Mouse (Mus musculus): Measurements from ENCODE around the gene Atg4d. TPM values are rescaled to one million over a fixed set of nuclear protein-coding genes. Genes with fewer than 3 reads are reported as not detected.
"Not testable (repeated sequence)": the region's sequence is repeated elsewhere in the genome, so short reads cannot be mapped to it uniquely, and the experiment has no call there.

Gene Atg4d
- total RNA-seq, 2 experiments from 2014 or later, result 39.1 to 40.0 TPM

DNA sequence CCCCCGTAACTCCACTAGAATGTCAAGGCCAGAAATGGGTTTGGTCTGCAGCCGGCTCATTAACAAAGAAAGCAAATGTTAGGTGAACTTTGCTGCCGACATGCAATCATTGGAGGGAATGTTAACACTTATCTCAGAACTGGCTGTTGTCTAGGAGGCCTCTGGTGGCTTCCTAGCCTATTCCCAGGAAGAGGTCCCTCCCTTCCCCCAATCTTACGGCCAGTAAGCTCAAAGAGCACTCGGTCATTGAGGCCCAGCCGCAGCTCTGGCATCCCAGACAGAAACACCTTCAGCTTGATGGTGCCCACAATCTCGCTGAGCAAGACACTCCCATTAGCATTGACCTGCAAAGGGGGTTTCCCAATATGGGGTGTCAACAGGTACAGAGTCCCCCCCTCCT lies 40.0 kb downstream of the Atg4d start:
- no peak for DNase-seq (ENCODE audit: extremely low spot score in 1 of 2, low spot score in 1 of 2)

- no peak for DNase-seq (ENCODE audit: extremely low spot score in 1 of 2, low spot score in 1 of 2)
Measured at GRCm38 (mm10) chr9:21309150-21309741, 44.2 kb downstream of the Atg4d start.

- DNase-seq (ENCODE audit: extremely low spot score in 1 of 2, low spot score in 1 of 2), result no peak
Measured at GRCm38 (mm10) chr9:21311695-21312094, 46.6 kb downstream of the Atg4d start.

DNA sequence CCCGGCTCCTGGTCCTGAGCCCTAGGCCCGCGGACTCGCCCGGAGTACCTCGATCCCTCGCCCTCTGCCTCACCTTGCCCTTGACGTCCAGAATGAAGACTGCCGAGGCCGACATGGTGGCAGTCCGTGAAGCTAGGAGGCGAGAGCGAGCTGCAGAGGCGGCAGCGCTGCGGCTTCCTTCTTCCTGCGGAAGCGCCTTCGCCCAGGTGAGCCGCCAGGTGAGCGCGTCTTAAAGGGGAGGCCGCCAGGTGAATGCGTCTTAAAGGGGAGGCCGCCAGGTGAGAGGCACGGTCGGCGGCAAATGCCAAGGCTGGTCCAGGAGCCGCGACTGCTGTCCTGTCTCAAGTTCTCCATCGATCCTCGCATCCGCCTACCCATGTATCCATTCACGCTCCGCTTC lies 47.0 kb downstream of the Atg4d start, which contains the start of gene Ap1m2:
Gene Ap1m2 (minus strand): TSS at position 204 of the 400 bp plus-strand sequence.
- DNase-seq (ENCODE audit: extremely low spot score in 1 of 2, low spot score in 1 of 2), result no peak

DNA sequence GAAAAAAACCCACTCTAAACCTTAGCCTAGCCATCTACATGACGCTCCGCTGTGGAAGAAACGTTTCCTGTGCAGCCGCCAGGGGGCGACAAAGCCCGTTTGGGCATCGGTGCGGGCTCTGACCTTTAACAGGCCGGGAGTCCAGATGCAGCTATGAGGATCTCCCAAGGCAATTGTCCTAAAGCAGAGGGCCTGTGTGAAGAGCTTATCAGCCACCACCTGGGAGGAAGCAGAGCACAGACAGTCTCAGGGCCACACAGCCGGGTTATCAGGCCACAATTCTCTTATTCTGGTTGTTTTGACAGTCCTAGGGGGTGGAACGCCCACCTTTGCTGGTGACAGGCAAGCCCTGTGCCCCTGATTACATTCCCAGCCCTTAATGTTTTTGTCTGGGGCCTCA lies 48.3 kb downstream of the Atg4d start:
- DNase-seq (ENCODE audit: extremely low spot score in 1 of 2, low spot score in 1 of 2), result peak; percentile 71 to 94

GRCm38 (mm10) chr9:21314367-21315140 lies 49.5 kb downstream of the Atg4d start:
- no peak for DNase-seq (ENCODE audit: extremely low spot score in 1 of 2, low spot score in 1 of 2)

DNA sequence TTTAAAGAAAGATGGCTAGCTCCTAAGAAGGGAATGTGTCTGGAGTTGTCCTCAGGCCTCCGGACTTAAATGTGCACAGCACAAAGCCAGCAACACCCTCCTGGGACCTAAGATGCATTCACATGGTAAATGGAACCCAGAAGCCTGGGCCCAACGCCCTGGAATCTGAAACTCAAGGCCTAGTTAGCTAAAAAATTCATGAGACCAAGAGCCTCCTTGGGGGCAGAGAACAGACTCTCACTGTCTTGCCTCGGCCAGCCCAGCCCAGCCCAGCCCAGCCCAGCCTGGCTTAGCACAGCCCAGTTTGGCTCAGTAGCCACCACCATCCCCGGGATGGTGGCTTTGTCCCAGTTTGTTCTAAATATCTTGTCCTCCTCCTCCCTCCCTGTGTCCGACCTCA lies 50.3 kb downstream of the Atg4d start:
- no peak for DNase-seq (ENCODE audit: extremely low spot score in 1 of 2, low spot score in 1 of 2)

DNA sequence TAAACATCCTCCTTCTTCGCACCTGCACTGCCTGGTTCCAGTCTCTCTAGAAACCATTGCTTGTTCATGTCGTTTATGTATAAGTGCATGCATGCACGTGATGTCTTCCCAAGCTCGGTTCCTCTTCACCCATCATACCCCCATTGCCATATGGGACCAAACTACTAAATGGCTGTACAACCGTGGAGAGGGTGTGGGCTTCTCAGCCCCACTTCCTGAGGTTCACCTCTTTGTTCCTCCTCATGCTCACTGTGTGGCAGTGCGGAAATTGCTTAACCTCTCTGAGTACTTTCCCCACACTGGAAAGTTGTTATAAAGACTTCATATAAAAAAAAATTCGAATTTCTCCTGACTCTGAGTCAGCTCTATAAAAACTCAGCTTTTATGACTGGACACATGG lies 51.6 kb downstream of the Atg4d start:
- DNase-seq (ENCODE audit: extremely low spot score in 1 of 2, low spot score in 1 of 2), result no peak

- no peak for DNase-seq (ENCODE audit: extremely low spot score in 1 of 2, low spot score in 1 of 2)
Measured at GRCm38 (mm10) chr9:21318792-21319191, 53.7 kb downstream of the Atg4d start.

- DNase-seq (ENCODE audit: extremely low spot score in 1 of 2, low spot score in 1 of 2), result no peak
Measured at GRCm38 (mm10) chr9:21319503-21319902, 54.4 kb downstream of the Atg4d start.

GRCm38 (mm10) chr9:21320280-21320618 lies 55.2 kb downstream of the Atg4d start:
- no peak for DNase-seq (ENCODE audit: extremely low spot score in 1 of 2, low spot score in 1 of 2)

DNA sequence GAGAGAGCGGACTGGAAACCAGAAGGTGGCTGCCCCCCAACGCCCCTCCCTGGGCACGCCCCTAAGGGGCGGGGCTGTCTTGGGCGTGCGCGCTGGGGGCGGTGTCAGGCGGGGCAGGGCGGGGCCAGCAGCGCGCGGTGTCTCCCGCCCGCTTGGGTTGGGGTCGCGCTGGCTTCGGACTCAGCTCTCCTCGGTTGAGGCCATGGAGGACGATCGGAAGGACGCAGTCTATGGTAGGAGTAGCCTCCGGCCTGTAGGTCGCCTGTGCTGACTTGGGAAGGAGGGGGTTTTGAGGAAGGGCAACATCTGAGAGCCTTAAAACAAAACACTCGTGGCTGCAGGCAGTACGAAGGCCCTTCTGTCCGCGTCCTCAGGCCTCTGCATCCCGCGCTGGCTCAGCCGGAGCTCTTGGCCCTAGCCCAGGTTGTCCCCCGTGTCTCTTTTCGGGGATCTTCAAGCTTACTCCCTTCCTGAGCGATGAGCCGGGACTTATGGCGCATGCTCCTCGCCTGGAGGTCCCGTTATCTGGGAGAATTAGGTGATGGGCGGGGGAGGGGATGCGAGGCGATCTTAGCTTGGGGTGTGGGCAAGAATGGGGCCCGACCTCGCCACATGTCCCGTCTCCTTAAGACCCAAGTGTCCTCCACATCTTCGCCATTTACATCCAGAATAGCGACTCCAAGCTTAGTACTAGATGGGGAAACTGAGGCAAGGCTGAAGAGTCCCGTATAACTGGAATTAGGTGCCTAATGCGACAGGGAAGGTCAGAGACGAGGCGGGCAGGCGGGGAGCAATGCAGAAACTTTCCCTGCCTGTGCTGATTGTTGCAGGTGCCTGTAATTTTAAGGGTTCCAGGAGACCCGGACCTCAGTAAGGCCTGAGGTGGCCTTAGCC lies 55.8 kb downstream of the Atg4d start, which contains the start of gene Slc44a2:
Gene Slc44a2 (plus strand): TSS at position 80 of the 894 bp plus-strand sequence.
- DNase-seq (ENCODE audit: extremely low spot score in 1 of 2, low spot score in 1 of 2), result peak; percentile 70 to 75

DNA sequence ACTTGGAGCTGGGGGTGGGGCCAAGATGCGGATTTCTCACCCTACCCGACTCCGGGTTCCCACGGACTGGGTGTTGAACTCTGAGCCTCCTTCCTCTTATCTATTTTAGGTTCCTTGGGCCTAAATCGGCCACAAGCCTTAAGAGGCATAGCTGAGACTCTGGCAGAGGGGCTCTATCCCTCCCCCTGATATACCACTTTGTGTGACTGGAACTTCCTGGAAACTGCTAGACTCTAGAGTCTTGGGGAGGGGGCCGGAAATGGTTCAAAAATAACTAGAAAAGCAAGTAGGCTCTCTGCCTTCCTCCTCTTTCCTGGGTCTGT lies 56.4 kb downstream of the Atg4d start:
- DNase-seq (ENCODE audit: extremely low spot score in 1 of 2, low spot score in 1 of 2), result no peak

- no peak for DNase-seq (ENCODE audit: extremely low spot score in 1 of 2, low spot score in 1 of 2)
Measured at GRCm38 (mm10) chr9:21322211-21322916, 57.3 kb downstream of the Atg4d start.

GRCm38 (mm10) chr9:21322917-21323297 lies 57.8 kb downstream of the Atg4d start:
- DNase-seq (ENCODE audit: extremely low spot score in 1 of 2, low spot score in 1 of 2), result not testable (repeated sequence)

DNA sequence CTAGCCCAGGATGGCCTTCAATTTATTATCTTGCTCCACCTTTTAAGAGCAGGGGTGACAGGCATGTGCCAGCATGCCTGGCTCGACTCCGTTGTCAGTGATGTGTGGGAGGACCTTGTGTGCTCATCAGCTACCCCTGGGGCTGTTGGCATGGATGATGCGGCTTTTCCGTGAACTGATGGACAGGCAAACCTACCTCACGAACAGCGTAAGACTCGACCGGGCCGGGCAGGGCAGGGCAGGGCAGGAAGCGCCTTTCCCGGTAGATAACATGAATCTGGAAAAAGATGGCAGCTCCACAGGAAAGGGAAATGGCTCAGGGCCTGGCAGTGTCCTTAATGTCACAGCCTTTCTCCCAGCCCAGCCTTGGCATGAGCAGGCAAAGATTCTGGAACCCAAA lies 59.2 kb downstream of the Atg4d start:
- DNase-seq (ENCODE audit: extremely low spot score in 1 of 2, low spot score in 1 of 2), result no peak

Other genes starting within 250 kb of the Atg4d start
- gene Icam1, start 249.3 kb upstream of the Atg4d start, total RNA-seq (2021), result 1 to 10 TPM; 2.1 to 2.7 TPM
- under 1 TPM; 0.84 to 0.87 TPM for gene Icam4, start 235.9 kb upstream of the Atg4d start, total RNA-seq (2021)
- 100 to 1,000 TPM; 389 to 394 TPM for gene Icam5, start 233.2 kb upstream of the Atg4d start, total RNA-seq (2021)
- gene Zglp1, start 198.2 kb upstream of the Atg4d start, total RNA-seq (2021), result under 1 TPM in 1 of 2 experiments, not detected in 1; 0.94 TPM
- gene Gm49373, start 192.2 kb upstream of the Atg4d start, total RNA-seq (2021), result 1 to 10 TPM; 1.1 to 1.3 TPM
- 10 to 100 TPM; 67.2 to 68.2 TPM for gene Fdx1l, start 191.7 kb upstream of the Atg4d start, total RNA-seq (2021)
- gene Gm38431, start 173.3 kb upstream of the Atg4d start, total RNA-seq (2021), result 1 to 10 TPM; 2.4 to 2.7 TPM
- gene Raver1, start 173.3 kb upstream of the Atg4d start, total RNA-seq (2021), result 10 to 100 TPM; 28.4 to 34.7 TPM
- 10 to 100 TPM; 12.7 to 16.4 TPM for gene Tyk2, start 134.1 kb upstream of the Atg4d start, total RNA-seq (2021)
- 100 to 1,000 TPM; 144 to 156 TPM for gene Cdc37, start 115.3 kb upstream of the Atg4d start, total RNA-seq (2021)
- gene Pde4a, start 99.6 kb upstream of the Atg4d start, total RNA-seq (2021), result 10 to 100 TPM; 74.0 to 85.1 TPM
- 10 to 100 TPM; 56.7 to 60.1 TPM for gene Keap1, start 25.9 kb upstream of the Atg4d start, total RNA-seq (2021)
- 10 to 100 TPM; 13.1 to 14.5 TPM for gene S1pr5, start 16.9 kb upstream of the Atg4d start, total RNA-seq (2021)
- 10 to 100 TPM; 36.4 to 48.4 TPM for gene Kri1, start 22.7 kb downstream of the Atg4d start, total RNA-seq (2021)
- gene Cdkn2d, start 26.1 kb downstream of the Atg4d start, total RNA-seq (2021), result 10 to 100 TPM; 53.6 to 61.7 TPM
- under 1 TPM; 0.42 to 0.73 TPM for gene Ap1m2, start 47.0 kb downstream of the Atg4d start, total RNA-seq (2021)
- 10 to 100 TPM; 50.8 to 54.6 TPM for gene Slc44a2, start 55.4 kb downstream of the Atg4d start, total RNA-seq (2021)
- 10 to 100 TPM; 85.6 to 92.6 TPM for gene Ilf3, start 102.6 kb downstream of the Atg4d start, total RNA-seq (2021)
- 10 to 100 TPM; 21.4 to 31.6 TPM for gene Qtrt1, start 146.5 kb downstream of the Atg4d start, total RNA-seq (2021)
- gene Dnm2, start 159.6 kb downstream of the Atg4d start, total RNA-seq (2021), result 10 to 100 TPM; 55.2 to 77.1 TPM
- gene Tmed1, start 245.0 kb downstream of the Atg4d start, total RNA-seq (2021), result 10 to 100 TPM; 12.9 to 14.0 TPM